Mouse (Mus musculus) megakaryocyte, embryonic 14.5 days (primary cell): Measurements from ENCODE around the gene Ndufa5.

Experiments
- FLI1 ChIP-seq: IDR thresholded peaks from 2 replicates; pipeline ENCODE4 v1.6.1; 2012; ENCODE audit warnings: low read length, inconsistent platforms, mixed read lengths
- GATA1 ChIP-seq: IDR thresholded peaks from 3 replicates; pipeline ENCODE4 v1.6.1; 2012; ENCODE audit warnings: mixed read lengths, low read length, inconsistent platforms, borderline replicate concordance

DNA sequence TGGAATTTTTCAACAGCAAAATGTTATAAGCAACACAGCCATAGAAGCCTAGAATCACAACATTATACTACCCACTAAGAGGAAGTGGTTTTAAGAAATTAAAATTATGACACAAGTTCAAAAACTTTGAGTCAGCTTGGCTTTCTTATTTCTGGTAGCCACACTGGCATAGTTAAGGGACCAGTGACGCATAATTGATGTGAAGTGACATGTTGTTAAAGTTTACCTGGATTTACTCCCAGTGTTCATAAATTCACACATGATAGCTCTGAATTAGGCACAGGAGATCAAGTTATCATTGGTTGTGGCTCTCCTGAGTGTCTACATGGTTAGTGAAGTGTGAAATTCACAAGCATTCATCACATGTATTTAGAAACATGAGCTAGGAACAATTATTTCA, 37.1 kb upstream of the Ndufa5 start:
- no peak for TF ChIP-seq GATA1
- TF ChIP-seq FLI1 = no peak
